Mouse (Mus musculus): ENCODE results near the gene Tti1. TPM values are rescaled to one million over a fixed set of nuclear protein-coding genes. Genes with fewer than 3 reads are reported as not detected.

The Tti1 gene
- 11.4 and 20.5 TPM in 2 replicates for polyA plus RNA-seq (2014; fragmentation: Nextera tagmentation; extraction: Ambion mirVana)

DNA sequence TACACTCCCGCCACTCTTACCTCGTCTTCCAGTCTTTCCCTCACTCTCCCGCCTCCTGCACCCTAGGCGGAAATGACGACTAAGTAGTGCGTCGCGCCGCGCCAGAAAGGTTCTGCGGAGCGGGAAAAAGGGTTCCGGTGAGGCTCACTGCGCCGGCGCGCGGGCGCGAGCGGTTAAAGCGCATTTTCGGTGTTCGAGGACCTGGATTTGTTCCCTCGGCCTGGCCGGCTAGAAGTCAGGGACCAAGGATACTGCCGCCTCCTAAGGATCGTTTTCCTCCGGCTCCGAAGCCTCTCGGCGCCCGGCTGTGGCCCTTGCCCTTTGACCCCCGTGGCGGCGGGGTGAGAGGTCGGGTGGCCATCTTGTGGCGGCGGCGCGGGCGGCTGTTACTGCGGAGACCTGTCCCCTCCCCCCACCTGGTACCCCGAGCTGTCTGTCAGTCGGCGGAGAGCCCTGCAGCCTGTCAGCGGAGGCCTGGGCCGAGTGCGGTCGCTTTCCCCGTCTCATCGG lies at the start of gene Tti1, which contains the start of gene Rprd1b:
Tti1 (minus strand) TSS at position 80 of the 510 bp plus-strand sequence.
Rprd1b (plus strand) TSS at position 144 of the 510 bp plus-strand sequence.
- H3K4me2 ChIP-seq (ENCODE audit: low read length), result peak within 1 kb of the TSS; percentile 93
- 0 out of 2 replicates have a peak, but pooled peaks cover 4% of the 10 kb centered on the region for H3K36me3 ChIP-seq (ENCODE audit: control insufficient read depth, insufficient read depth, low read length)
- peak within 1 kb of the TSS; percentile 88 for H3K27ac ChIP-seq (replicated peaks; ENCODE audit: low read depth, low read length)
- peak within 1 kb of the TSS; percentile 85 for H3K9ac ChIP-seq (replicated peaks; ENCODE audit: low read length)
- WGBS, result under 1% methylated on average over 50 of the region's 52 CpGs
- H3K4me3 ChIP-seq (replicated peaks; ENCODE audit: low read depth, low read length), result peak within 1 kb of the TSS; percentile 94
- H3K4me1 ChIP-seq (ENCODE audit: control insufficient read depth, insufficient read depth, low read length), result peaks cover 24% of the 10 kb centered on the region
- ATAC-seq (ENCODE audit: low FRiP score, low TSS enrichment), result peak; percentile 94
- H3K27me3 ChIP-seq (ENCODE audit: control insufficient read depth, insufficient read depth, low read length), result no peaks in the 10 kb centered on the region
- H3K9me3 ChIP-seq (ENCODE audit: control insufficient read depth, low read length), result no peaks in the 10 kb centered on the region
- DNase-seq, result peak; percentile 98

GRCm38 (mm10) chr2:158077981-158078380 lies 49.7 kb upstream of the Tti1 start:
- no peak overlapping the region for H3K4me2 ChIP-seq (ENCODE audit: low read length)
- peaks cover 39% of the 10 kb centered on the region for H3K36me3 ChIP-seq (ENCODE audit: control insufficient read depth, insufficient read depth, low read length)
- WGBS, result 77% methylated on average over 2 of the region's 2 CpGs
- ATAC-seq (ENCODE audit: low FRiP score, low TSS enrichment), result no peak
- H3K9me3 ChIP-seq (ENCODE audit: control insufficient read depth, low read length), result no peaks in the 10 kb centered on the region
- no peak overlapping the region for H3K9ac ChIP-seq (replicated peaks; ENCODE audit: low read length)
- H3K27ac ChIP-seq (replicated peaks; ENCODE audit: low read depth, low read length), result no peak overlapping the region
- H3K27me3 ChIP-seq (ENCODE audit: control insufficient read depth, insufficient read depth, low read length), result no peaks in the 10 kb centered on the region
- no peak for DNase-seq
- no peaks in the 10 kb centered on the region for H3K4me1 ChIP-seq (ENCODE audit: control insufficient read depth, insufficient read depth, low read length)
- no peak overlapping the region for H3K4me3 ChIP-seq (replicated peaks; ENCODE audit: low read depth, low read length)

DNA sequence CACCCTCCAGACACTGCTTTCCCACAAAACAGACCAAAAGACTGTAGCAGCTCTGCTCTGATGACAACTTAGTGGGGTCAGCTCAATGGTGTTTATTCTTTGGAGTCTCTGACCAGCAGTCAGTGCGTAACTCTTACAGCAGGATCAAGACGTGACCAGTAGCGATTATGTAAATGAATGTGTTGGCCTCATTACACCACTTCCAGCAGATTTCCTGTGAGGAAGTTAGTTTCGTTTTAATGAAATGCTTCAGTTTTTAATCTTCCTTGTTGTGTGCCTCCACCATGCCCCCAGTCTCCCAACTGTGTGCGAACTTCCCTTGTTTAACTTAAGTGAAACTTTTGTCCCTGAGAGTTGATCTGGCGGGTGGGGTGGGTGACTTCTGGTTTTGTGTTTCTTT lies 48.5 kb upstream of the Tti1 start:
- H3K9me3 ChIP-seq (ENCODE audit: control insufficient read depth, low read length), result no peaks in the 10 kb centered on the region
- H3K9ac ChIP-seq (replicated peaks; ENCODE audit: low read length), result no peak overlapping the region
- no peaks in the 10 kb centered on the region for H3K27me3 ChIP-seq (ENCODE audit: control insufficient read depth, insufficient read depth, low read length)
- no peaks in the 10 kb centered on the region for H3K4me1 ChIP-seq (ENCODE audit: control insufficient read depth, insufficient read depth, low read length)
- no peak for ATAC-seq (ENCODE audit: low FRiP score, low TSS enrichment)
- H3K36me3 ChIP-seq (ENCODE audit: control insufficient read depth, insufficient read depth, low read length), result peaks cover 49% of the 10 kb centered on the region
- H3K4me3 ChIP-seq (replicated peaks; ENCODE audit: low read depth, low read length), result no peak overlapping the region
- no peak for DNase-seq
- H3K27ac ChIP-seq (replicated peaks; ENCODE audit: low read depth, low read length), result no peak overlapping the region
- 86% methylated on average over 6 of the region's 6 CpGs for WGBS
- no peak overlapping the region for H3K4me2 ChIP-seq (ENCODE audit: low read length)

DNA sequence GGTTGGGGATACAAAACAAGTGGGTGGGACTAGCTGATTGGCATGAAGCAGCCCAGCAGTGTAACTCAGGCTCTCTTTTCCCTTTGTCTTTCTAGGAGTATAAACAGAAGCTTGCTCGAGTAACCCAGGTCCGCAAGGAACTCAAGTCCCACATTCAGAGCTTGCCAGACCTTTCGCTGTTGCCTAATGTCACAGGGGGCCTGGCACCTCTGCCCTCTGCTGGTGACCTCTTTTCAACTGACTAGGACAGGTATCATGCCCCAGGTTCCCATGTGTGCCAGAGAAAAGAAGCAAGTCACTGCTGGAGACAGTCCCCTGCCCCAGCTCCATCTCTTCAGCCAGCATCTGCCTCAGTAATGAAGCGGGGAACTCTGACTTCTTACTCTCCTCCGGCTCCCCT lies 46.6 kb upstream of the Tti1 start:
- Histone ChIP-seq H3K4me2 (ENCODE audit: low read length) (no peak overlapping the region), H3K36me3 (ENCODE audit: control insufficient read depth, insufficient read depth, low read length) (peaks cover 65% of the 10 kb centered on the region), H3K9me3 (ENCODE audit: control insufficient read depth, low read length) (no peaks in the 10 kb centered on the region), H3K4me1 (ENCODE audit: control insufficient read depth, insufficient read depth, low read length) (no peaks in the 10 kb centered on the region), H3K4me3 (replicated peaks; ENCODE audit: low read depth, low read length) (no peak overlapping the region), H3K9ac (replicated peaks; ENCODE audit: low read length) (no peak overlapping the region), H3K27me3 (ENCODE audit: control insufficient read depth, insufficient read depth, low read length) (no peaks in the 10 kb centered on the region), H3K27ac (replicated peaks; ENCODE audit: low read depth, low read length) (no peak overlapping the region)
- ATAC-seq (ENCODE audit: low FRiP score, low TSS enrichment) (no peak), DNase-seq (no peak)
- WGBS, result 89% methylated on average over 5 of the region's 5 CpGs

- 86% methylated on average over 5 of the region's 5 CpGs for WGBS
- Histone ChIP-seq H3K9me3 (ENCODE audit: control insufficient read depth, low read length) (no peaks in the 10 kb centered on the region), H3K4me1 (ENCODE audit: control insufficient read depth, insufficient read depth, low read length) (no peaks in the 10 kb centered on the region), H3K4me3 (replicated peaks; ENCODE audit: low read depth, low read length) (no peak overlapping the region), H3K36me3 (ENCODE audit: control insufficient read depth, insufficient read depth, low read length) (peaks cover 78% of the 10 kb centered on the region), H3K4me2 (ENCODE audit: low read length) (no peak overlapping the region), H3K27ac (replicated peaks; ENCODE audit: low read depth, low read length) (no peak overlapping the region), H3K9ac (replicated peaks; ENCODE audit: low read length) (no peak overlapping the region), H3K27me3 (ENCODE audit: control insufficient read depth, insufficient read depth, low read length) (no peaks in the 10 kb centered on the region)
- DNase-seq (no peak), ATAC-seq (ENCODE audit: low FRiP score, low TSS enrichment) (no peak)
Measured at GRCm38 (mm10) chr2:158071633-158071995, 43.4 kb upstream of the Tti1 start.

- H3K27me3 ChIP-seq (ENCODE audit: control insufficient read depth, insufficient read depth, low read length), result no peaks in the 10 kb centered on the region
- ATAC-seq (ENCODE audit: low FRiP score, low TSS enrichment), result no peak
- H3K4me1 ChIP-seq (ENCODE audit: control insufficient read depth, insufficient read depth, low read length), result no peaks in the 10 kb centered on the region
- H3K36me3 ChIP-seq (ENCODE audit: control insufficient read depth, insufficient read depth, low read length), result peaks cover 75% of the 10 kb centered on the region
- H3K4me2 ChIP-seq (ENCODE audit: low read length), result no peak overlapping the region
- H3K9ac ChIP-seq (replicated peaks; ENCODE audit: low read length), result no peak overlapping the region
- no peak overlapping the region for H3K27ac ChIP-seq (replicated peaks; ENCODE audit: low read depth, low read length)
- no peak for DNase-seq
- H3K4me3 ChIP-seq (replicated peaks; ENCODE audit: low read depth, low read length), result no peak overlapping the region
- no peaks in the 10 kb centered on the region for H3K9me3 ChIP-seq (ENCODE audit: control insufficient read depth, low read length)
- 89% methylated on average over 3 of the region's 3 CpGs for WGBS
Measured at GRCm38 (mm10) chr2:158070885-158071632, 42.8 kb upstream of the Tti1 start.

- peaks cover 61% of the 10 kb centered on the region for H3K36me3 ChIP-seq (ENCODE audit: control insufficient read depth, insufficient read depth, low read length)
- no peak overlapping the region for H3K4me3 ChIP-seq (replicated peaks; ENCODE audit: low read depth, low read length)
- H3K9me3 ChIP-seq (ENCODE audit: control insufficient read depth, low read length), result no peaks in the 10 kb centered on the region
- H3K9ac ChIP-seq (replicated peaks; ENCODE audit: low read length), result no peak overlapping the region
- no peak overlapping the region for H3K4me2 ChIP-seq (ENCODE audit: low read length)
- ATAC-seq (ENCODE audit: low FRiP score, low TSS enrichment), result no peak
- no peaks in the 10 kb centered on the region for H3K27me3 ChIP-seq (ENCODE audit: control insufficient read depth, insufficient read depth, low read length)
- DNase-seq, result no peak
- H3K27ac ChIP-seq (replicated peaks; ENCODE audit: low read depth, low read length), result no peak overlapping the region
- no peaks in the 10 kb centered on the region for H3K4me1 ChIP-seq (ENCODE audit: control insufficient read depth, insufficient read depth, low read length)
Measured at GRCm38 (mm10) chr2:158068444-158068971, 40.3 kb upstream of the Tti1 start.

DNA sequence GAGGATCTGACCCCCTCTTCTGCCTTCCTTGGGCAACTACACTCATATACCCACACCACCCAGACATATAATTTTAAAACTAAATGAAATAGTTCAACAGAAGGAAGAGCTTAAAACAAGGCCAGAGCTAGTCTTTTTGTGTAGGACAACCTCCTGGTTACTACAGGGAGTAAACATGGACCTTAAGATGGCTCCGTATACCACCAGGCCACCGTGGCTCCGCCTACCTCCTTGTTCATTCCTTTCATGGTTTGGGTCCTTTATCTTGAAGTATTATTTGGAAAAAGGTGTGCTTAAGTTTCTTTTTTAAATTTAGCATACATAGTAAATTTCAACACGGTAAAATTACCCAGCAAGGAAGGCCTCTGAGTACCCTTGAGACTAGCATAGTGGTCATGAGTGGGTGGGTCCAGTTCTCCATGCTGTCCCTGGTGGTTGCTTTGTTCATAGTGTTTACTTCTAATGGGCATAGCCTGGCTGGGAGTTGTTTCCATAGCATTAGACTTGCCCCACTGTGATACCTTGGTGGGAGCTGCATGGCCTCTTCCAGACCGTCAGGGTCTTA lies 39.1 kb upstream of the Tti1 start:
- DNase-seq (no peak), ATAC-seq (ENCODE audit: low FRiP score, low TSS enrichment) (no peak)
- Histone ChIP-seq H3K4me1 (ENCODE audit: control insufficient read depth, insufficient read depth, low read length) (no peaks in the 10 kb centered on the region), H3K36me3 (ENCODE audit: control insufficient read depth, insufficient read depth, low read length) (peaks cover 56% of the 10 kb centered on the region), H3K4me2 (ENCODE audit: low read length) (no peak overlapping the region), H3K9me3 (ENCODE audit: control insufficient read depth, low read length) (no peaks in the 10 kb centered on the region), H3K27me3 (ENCODE audit: control insufficient read depth, insufficient read depth, low read length) (no peaks in the 10 kb centered on the region), H3K27ac (replicated peaks; ENCODE audit: low read depth, low read length) (no peak overlapping the region), H3K9ac (replicated peaks; ENCODE audit: low read length) (no peak overlapping the region), H3K4me3 (replicated peaks; ENCODE audit: low read depth, low read length) (no peak overlapping the region)
- WGBS, result 96% methylated on average over 5 of the region's 5 CpGs
